Mouse (Mus musculus): Measurements from ENCODE around the gene Aox4. TPM values are rescaled to one million over a fixed set of nuclear protein-coding genes. Genes with fewer than 3 reads are reported as not detected.

The Aox4 gene
- polyA plus RNA-seq, 1 experiment from 2014 or later, result 0.24 TPM

GRCm38 (mm10) chr1:58229774-58230173, 19.6 kb downstream of the Aox4 start:
- Histone ChIP-seq H3K4me3 (ENCODE audit: control insufficient read depth in 1 of 2, insufficient read depth in 1 of 2, low read depth in 1 of 2, low read length in 2 of 2) (no peak overlapping the region), H3K9ac (ENCODE audit: low read length) (no peak overlapping the region), H3K4me2 (ENCODE audit: low read length) (no peak overlapping the region), H3K27me3 (ENCODE audit: control insufficient read depth, insufficient read depth, low read length) (0 out of 2 replicates have a peak, but pooled peaks cover 3% of the 10 kb centered on the region), H3K9me3 (ENCODE audit: control insufficient read depth, low read length) (no peaks in the 10 kb centered on the region), H3K36me3 (ENCODE audit: control insufficient read depth, insufficient read depth, low read length) (no peaks in the 10 kb centered on the region), H3K4me1 (ENCODE audit: control insufficient read depth in 2 of 2, insufficient read depth in 2 of 2, low read length in 2 of 2) (peaks cover 0 to 3% of the 10 kb centered on the region in 2 experiments; a peak in 1 of 4 replicates), H3K27ac (replicated peaks in 1 of 2; ENCODE audit: control insufficient read depth in 1 of 2, insufficient read depth in 1 of 2, low read depth in 2 of 2, low read length in 2 of 2) (no peak overlapping the region)
- ATAC-seq (ENCODE audit: insufficient number of reproducible peaks, insufficient read depth, low FRiP score, low read depth), result no peak
- WGBS, result 76% methylated on average over 4 of the region's 4 CpGs

DNA sequence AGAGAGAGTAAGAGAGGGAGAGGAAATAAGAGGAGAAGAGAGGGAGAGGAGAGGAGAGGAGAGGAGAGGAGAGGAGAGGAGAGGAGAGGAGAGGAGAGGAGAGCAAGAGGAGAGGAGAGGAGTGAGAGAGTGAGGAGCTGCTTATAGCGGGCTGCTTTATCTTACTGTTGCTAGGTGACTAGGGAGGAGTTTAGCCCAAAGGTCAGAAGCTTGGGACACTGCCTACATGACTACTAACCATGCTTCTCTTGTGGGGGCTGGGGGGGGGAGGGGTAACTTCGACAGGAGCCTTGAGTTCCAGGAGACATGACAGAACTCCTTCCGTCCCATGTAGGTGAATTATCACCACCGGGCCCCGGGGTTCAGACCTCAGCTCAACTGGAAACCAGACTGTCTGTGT, 20.3 kb downstream of the Aox4 start:
- Histone ChIP-seq H3K4me1 (ENCODE audit: control insufficient read depth in 2 of 2, insufficient read depth in 2 of 2, low read length in 2 of 2) (peaks cover 0 to 3% of the 10 kb centered on the region in 2 experiments; a peak in 1 of 4 replicates), H3K27ac (replicated peaks in 1 of 2; ENCODE audit: control insufficient read depth in 1 of 2, insufficient read depth in 1 of 2, low read depth in 2 of 2, low read length in 2 of 2) (no peak overlapping the region), H3K27me3 (ENCODE audit: control insufficient read depth, insufficient read depth, low read length) (0 out of 2 replicates have a peak, but pooled peaks cover 3% of the 10 kb centered on the region), H3K9me3 (ENCODE audit: control insufficient read depth, low read length) (no peaks in the 10 kb centered on the region), H3K9ac (ENCODE audit: low read length) (no peak overlapping the region), H3K36me3 (ENCODE audit: control insufficient read depth, insufficient read depth, low read length) (no peaks in the 10 kb centered on the region), H3K4me3 (ENCODE audit: control insufficient read depth in 1 of 2, insufficient read depth in 1 of 2, low read depth in 1 of 2, low read length in 2 of 2) (no peak overlapping the region), H3K4me2 (ENCODE audit: low read length) (no peak overlapping the region)
- no peak for ATAC-seq (ENCODE audit: insufficient number of reproducible peaks, insufficient read depth, low FRiP score, low read depth)
- 42% methylated on average over 5 of the region's 5 CpGs for WGBS

DNA sequence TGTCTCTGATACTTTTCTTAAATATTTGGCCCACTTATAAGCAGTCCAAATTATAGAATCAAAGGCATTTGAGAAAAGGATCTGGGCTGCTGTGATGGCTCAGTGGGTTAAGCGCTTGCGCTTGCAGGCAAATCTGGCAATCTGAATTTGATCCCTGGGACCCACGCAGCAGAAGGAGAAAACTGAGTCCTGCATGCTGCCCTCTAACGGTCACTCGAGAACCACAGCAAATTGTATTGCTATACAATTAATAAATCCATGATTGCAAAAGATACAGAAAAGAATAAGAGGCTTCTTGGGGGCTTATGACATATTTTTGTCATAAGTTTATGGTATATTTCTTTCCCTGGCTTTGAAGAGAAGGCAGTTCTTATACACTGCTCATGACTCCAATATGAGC, 25.2 kb downstream of the Aox4 start:
- H3K9me3 ChIP-seq (ENCODE audit: control insufficient read depth, low read length), result no peaks in the 10 kb centered on the region
- peaks cover 10 to 11% of the 10 kb centered on the region in 2 experiments for H3K4me1 ChIP-seq (ENCODE audit: control insufficient read depth in 2 of 2, insufficient read depth in 2 of 2, low read length in 2 of 2)
- H3K4me3 ChIP-seq (ENCODE audit: control insufficient read depth in 1 of 2, insufficient read depth in 1 of 2, low read depth in 1 of 2, low read length in 2 of 2), result no peak overlapping the region
- no peak overlapping the region for H3K9ac ChIP-seq (ENCODE audit: low read length)
- 49% methylated on average over 5 of the region's 5 CpGs for WGBS
- H3K27ac ChIP-seq (replicated peaks in 1 of 2; ENCODE audit: control insufficient read depth in 1 of 2, insufficient read depth in 1 of 2, low read depth in 2 of 2, low read length in 2 of 2), result no peak overlapping the region
- H3K27me3 ChIP-seq (ENCODE audit: control insufficient read depth, insufficient read depth, low read length), result no peaks in the 10 kb centered on the region
- no peak overlapping the region for H3K4me2 ChIP-seq (ENCODE audit: low read length)
- no peak for ATAC-seq (ENCODE audit: insufficient number of reproducible peaks, insufficient read depth, low FRiP score, low read depth)
- no peaks in the 10 kb centered on the region for H3K36me3 ChIP-seq (ENCODE audit: control insufficient read depth, insufficient read depth, low read length)

GRCm38 (mm10) chr1:58237527-58238299, 27.5 kb downstream of the Aox4 start:
- no peaks in the 10 kb centered on the region for H3K36me3 ChIP-seq (ENCODE audit: control insufficient read depth, insufficient read depth, low read length)
- H3K27ac ChIP-seq (replicated peaks in 1 of 2; ENCODE audit: control insufficient read depth in 1 of 2, insufficient read depth in 1 of 2, low read depth in 2 of 2, low read length in 2 of 2), result peak overlapping the region in 1 of 2 experiments; percentile 46; a peak in 1 of 4 replicates
- WGBS, result 71% methylated on average over 4 of the region's 4 CpGs
- H3K9ac ChIP-seq (ENCODE audit: low read length), result no peak overlapping the region
- H3K27me3 ChIP-seq (ENCODE audit: control insufficient read depth, insufficient read depth, low read length), result no peaks in the 10 kb centered on the region
- H3K4me2 ChIP-seq (ENCODE audit: low read length), result no peak overlapping the region
- peaks cover 9 to 11% of the 10 kb centered on the region in 2 experiments for H3K4me1 ChIP-seq (ENCODE audit: control insufficient read depth in 2 of 2, insufficient read depth in 2 of 2, low read length in 2 of 2)
- no peak for ATAC-seq (ENCODE audit: insufficient number of reproducible peaks, insufficient read depth, low FRiP score, low read depth)
- H3K9me3 ChIP-seq (ENCODE audit: control insufficient read depth, low read length), result no peaks in the 10 kb centered on the region
- H3K4me3 ChIP-seq (ENCODE audit: control insufficient read depth in 1 of 2, insufficient read depth in 1 of 2, low read depth in 1 of 2, low read length in 2 of 2), result no peak overlapping the region

GRCm38 (mm10) chr1:58238440-58238839, 28.2 kb downstream of the Aox4 start:
- 63% methylated on average over 5 of the region's 5 CpGs for WGBS
- peak overlapping the region in 1 of 2 experiments; percentile 46; a peak in 1 of 4 replicates for H3K27ac ChIP-seq (replicated peaks in 1 of 2; ENCODE audit: control insufficient read depth in 1 of 2, insufficient read depth in 1 of 2, low read depth in 2 of 2, low read length in 2 of 2)
- no peaks in the 10 kb centered on the region for H3K27me3 ChIP-seq (ENCODE audit: control insufficient read depth, insufficient read depth, low read length)
- H3K9me3 ChIP-seq (ENCODE audit: control insufficient read depth, low read length), result no peaks in the 10 kb centered on the region
- no peak overlapping the region for H3K4me2 ChIP-seq (ENCODE audit: low read length)
- H3K9ac ChIP-seq (ENCODE audit: low read length), result no peak overlapping the region
- H3K4me3 ChIP-seq (ENCODE audit: control insufficient read depth in 1 of 2, insufficient read depth in 1 of 2, low read depth in 1 of 2, low read length in 2 of 2), result no peak overlapping the region
- ATAC-seq (ENCODE audit: insufficient number of reproducible peaks, insufficient read depth, low FRiP score, low read depth), result no peak
- H3K36me3 ChIP-seq (ENCODE audit: control insufficient read depth, insufficient read depth, low read length), result no peaks in the 10 kb centered on the region
- H3K4me1 ChIP-seq (ENCODE audit: control insufficient read depth in 2 of 2, insufficient read depth in 2 of 2, low read length in 2 of 2), result peaks cover 9 to 11% of the 10 kb centered on the region in 2 experiments

DNA sequence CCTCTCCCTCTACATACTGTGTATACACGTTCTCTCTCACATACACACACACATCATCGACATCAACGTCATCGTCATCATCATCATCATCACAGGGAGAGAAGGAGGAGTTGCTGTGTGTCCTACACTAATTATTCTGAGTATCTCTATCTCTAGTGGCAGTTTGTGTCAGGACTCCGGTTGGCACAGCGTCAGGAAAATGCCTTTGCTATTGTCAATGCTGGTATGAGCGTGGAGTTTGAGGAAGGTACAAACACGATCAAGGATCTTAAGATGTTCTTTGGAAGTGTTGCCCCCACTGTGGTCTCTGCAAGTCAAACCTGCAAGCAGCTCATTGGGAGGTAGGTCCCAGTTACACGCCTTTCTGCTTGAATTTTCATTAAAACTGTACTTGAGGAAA, 28.8 kb downstream of the Aox4 start:
- Histone ChIP-seq H3K4me1 (ENCODE audit: control insufficient read depth in 2 of 2, insufficient read depth in 2 of 2, low read length in 2 of 2) (peaks cover 9 to 11% of the 10 kb centered on the region in 2 experiments), H3K27me3 (ENCODE audit: control insufficient read depth, insufficient read depth, low read length) (no peaks in the 10 kb centered on the region), H3K9ac (ENCODE audit: low read length) (no peak overlapping the region), H3K36me3 (ENCODE audit: control insufficient read depth, insufficient read depth, low read length) (no peaks in the 10 kb centered on the region), H3K4me2 (ENCODE audit: low read length) (no peak overlapping the region), H3K4me3 (ENCODE audit: control insufficient read depth in 1 of 2, insufficient read depth in 1 of 2, low read depth in 1 of 2, low read length in 2 of 2) (no peak overlapping the region), H3K9me3 (ENCODE audit: control insufficient read depth, low read length) (no peaks in the 10 kb centered on the region), H3K27ac (replicated peaks in 1 of 2; ENCODE audit: control insufficient read depth in 1 of 2, insufficient read depth in 1 of 2, low read depth in 2 of 2, low read length in 2 of 2) (no peak overlapping the region)
- 88% methylated on average over 9 of the region's 9 CpGs for WGBS
- ATAC-seq (ENCODE audit: insufficient number of reproducible peaks, insufficient read depth, low FRiP score, low read depth), result no peak

DNA sequence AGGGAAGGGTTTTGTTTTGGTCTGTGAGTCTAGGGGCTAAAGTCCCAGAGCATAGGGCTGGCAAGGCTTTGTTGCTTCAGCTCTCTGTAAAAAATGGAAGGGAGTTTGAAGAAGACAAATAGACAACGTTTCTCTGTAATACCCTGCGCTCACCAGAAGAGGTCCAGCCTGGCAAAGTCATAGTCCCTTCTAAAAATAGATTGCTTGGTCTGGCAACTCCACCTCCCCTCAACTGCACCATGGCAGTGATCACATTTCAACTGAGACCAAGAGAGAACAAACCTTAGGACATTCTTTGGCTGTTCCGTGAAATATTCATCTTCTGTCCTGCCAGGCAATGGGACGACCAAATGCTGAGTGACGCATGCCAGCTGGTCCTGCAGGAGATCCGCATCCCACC, 30.1 kb downstream of the Aox4 start:
- Histone ChIP-seq H3K9ac (ENCODE audit: low read length) (no peak overlapping the region), H3K27ac (replicated peaks in 1 of 2; ENCODE audit: control insufficient read depth in 1 of 2, insufficient read depth in 1 of 2, low read depth in 2 of 2, low read length in 2 of 2) (no peak overlapping the region), H3K4me3 (ENCODE audit: control insufficient read depth in 1 of 2, insufficient read depth in 1 of 2, low read depth in 1 of 2, low read length in 2 of 2) (no peak overlapping the region), H3K27me3 (ENCODE audit: control insufficient read depth, insufficient read depth, low read length) (no peaks in the 10 kb centered on the region), H3K9me3 (ENCODE audit: control insufficient read depth, low read length) (no peaks in the 10 kb centered on the region), H3K4me2 (ENCODE audit: low read length) (no peak overlapping the region), H3K4me1 (ENCODE audit: control insufficient read depth in 2 of 2, insufficient read depth in 2 of 2, low read length in 2 of 2) (peaks cover 9 to 11% of the 10 kb centered on the region in 2 experiments), H3K36me3 (ENCODE audit: control insufficient read depth, insufficient read depth, low read length) (no peaks in the 10 kb centered on the region)
- 48% methylated on average over 6 of the region's 6 CpGs for whole genome bisulfite sequencing
- ATAC-seq (ENCODE audit: insufficient number of reproducible peaks, insufficient read depth, low FRiP score, low read depth), result no peak
